Mouse (Mus musculus) leukemia stem cell, adult 10-12 weeks (primary cell): ENCODE results near the gene Ncaph. TPM values are rescaled to one million over a fixed set of nuclear protein-coding genes. Genes with fewer than 3 reads are reported as not detected.

ENCODE experiments used
- polyA plus RNA-seq: library from polyadenylated mRNA; stranded (reverse); fragments of >175 nt; gene quantifications from 2 replicates; pipeline ENCODE4 v1.2.3, GENCODE M21; 2012; ENCODE audit warnings: low replicate concordance

The Ncaph gene
- 11.2 and 15.0 TPM in 2 replicates for polyA plus RNA-seq

DNA sequence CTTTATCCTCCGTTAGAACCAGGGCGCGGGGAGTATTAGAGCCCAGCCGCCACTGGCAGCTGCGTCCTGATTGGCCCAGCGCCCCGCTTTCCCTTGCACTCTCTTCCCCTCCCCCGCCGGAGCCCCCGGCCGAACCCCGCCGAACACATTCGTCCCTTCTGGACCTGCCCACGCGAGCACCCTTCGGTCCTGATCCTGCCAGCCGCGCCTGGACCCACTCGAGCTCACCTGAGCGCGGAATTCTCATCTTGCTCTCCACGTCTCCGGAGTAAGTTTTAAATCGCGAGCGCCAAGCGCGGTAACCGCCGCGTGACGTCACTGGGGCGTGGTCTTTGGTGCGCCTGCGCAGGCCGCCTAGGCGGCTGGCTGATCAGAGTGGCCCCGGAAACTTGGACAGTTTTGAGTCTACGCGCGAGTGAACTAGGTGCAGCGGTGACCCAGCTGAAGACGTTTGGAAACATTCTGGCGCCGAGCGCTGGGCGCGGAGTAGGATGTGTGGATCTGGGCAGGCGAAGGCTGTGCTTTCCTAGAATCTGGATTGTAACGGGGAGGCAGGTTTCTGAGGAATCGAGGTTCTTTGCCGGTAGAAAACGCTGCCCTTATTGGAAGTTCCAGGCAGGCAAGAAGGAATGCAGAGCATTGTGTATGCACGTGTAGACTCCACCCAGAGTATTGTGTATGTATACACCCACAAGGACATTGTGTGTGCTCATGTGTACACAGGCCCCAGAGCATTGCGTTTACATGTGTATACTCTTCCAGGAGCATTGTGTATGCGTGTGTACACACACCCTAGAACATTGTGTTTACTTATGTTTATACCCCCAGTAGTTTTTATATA lies at the start of gene Ncaph:
Gene Ncaph (minus strand): TSS at position 334 of the 841 bp plus-strand sequence.

DNA sequence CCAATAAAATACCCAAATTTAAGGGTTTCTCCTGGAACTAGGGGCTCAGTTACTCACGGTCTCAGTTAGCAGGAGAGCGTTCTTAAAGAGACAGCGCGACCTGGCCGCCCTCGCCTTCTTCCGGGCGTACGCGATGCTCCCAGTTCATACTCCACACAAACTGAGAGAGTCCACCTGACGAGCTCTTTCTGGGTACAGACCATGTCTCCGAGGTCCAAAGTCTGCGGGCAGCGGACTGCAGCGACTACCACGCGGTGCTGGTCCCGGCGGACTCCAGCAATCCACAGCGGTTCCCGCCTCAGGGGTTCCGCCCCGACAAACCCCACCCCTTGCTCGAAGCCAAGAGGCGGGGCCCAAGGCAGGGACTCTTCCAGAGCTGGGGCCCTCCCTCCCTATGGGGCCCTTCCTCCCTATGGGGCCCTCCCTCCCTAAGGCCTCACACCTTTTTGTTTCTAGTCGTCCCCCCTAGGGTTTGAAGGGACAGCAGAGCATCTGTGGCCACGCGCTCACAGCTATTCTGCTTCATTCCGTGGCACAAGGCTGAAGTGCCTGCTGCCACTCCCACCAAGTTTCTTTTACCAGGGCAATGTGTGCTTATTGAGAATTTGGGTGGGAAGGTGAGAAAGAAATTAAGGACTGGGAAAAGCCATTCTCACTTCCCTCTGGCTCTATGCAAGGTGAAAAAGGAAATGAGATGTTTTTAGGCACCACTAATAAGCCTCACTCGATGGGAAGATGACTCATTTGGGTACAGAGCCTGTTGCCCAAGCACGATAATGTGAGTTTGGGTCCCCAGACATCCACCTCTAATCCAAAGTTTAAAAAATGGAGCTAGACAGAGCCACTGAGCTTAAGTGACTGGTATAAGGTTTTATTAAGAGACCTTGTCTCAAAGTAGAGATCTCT lies 9.7 kb upstream of the Ncaph start, which contains the start of gene Itpripl1:
Gene Itpripl1 (minus strand): TSS at position 285 of the 906 bp plus-strand sequence.

DNA sequence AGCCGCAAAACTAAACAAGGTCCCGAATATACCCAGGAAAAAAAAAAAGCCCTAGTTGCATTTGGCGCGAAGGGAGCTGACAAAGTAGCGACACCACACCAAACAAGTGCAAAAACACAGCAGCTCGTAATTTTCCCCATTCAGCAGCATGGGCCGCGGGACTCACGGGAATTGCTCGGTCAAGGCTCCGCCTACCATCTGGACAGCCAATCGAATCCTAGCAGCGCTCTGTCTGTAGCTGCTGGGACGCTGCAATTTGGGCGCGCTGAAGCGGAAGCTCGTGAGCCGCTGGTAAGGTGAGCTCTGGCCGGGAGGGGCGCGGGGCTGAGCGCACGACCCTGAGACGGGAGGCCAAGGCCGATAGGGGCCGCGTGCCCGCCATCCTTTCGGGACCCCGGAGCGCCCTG lies 63.3 kb downstream of the Ncaph start, which contains the start of gene Blvra:
Gene Blvra (plus strand): TSS at position 231 of the 407 bp plus-strand sequence.

Other genes with a start within 250 kb of the Ncaph start
- 1.2 and 8.5 TPM in 2 replicates for gene Sppl2a, start 200.7 kb downstream of the Ncaph start, polyA plus RNA-seq
- gene Ap4e1, start 125.2 kb downstream of the Ncaph start, polyA plus RNA-seq: 5.6 and 7.6 TPM in 2 replicates
- 0.78 and 4.8 TPM in 2 replicates for gene Blvra, start 63.3 kb downstream of the Ncaph start, polyA plus RNA-seq
- 4.4 and 6.6 TPM in 2 replicates for gene Itpripl1, start 9.5 kb upstream of the Ncaph start, polyA plus RNA-seq
- 0.47 TPM in 1 of 2 replicates, not detected in the other for gene 1810024B03Rik, start 74.3 kb upstream of the Ncaph start, polyA plus RNA-seq
- 3.1 and 13.9 TPM in 2 replicates for gene Snrnp200, start 74.4 kb upstream of the Ncaph start, polyA plus RNA-seq
- 10.1 and 19.2 TPM in 2 replicates for gene Ciao1, start 113.9 kb upstream of the Ncaph start, polyA plus RNA-seq
- gene Tmem127, start 114.0 kb upstream of the Ncaph start, polyA plus RNA-seq: 40.5 and 112 TPM in 2 replicates
- gene Stard7, start 136.3 kb upstream of the Ncaph start, polyA plus RNA-seq: 34.0 and 55.3 TPM in 2 replicates
- 11.8 and 12.4 TPM in 2 replicates for gene Dusp2, start 202.2 kb upstream of the Ncaph start, polyA plus RNA-seq
- not detected in 2 replicates for gene Astl, start 204.7 kb upstream of the Ncaph start, polyA plus RNA-seq
- gene Adra2b, start 229.3 kb upstream of the Ncaph start, polyA plus RNA-seq: 0.05 and 0.15 TPM in 2 replicates